ENCODE assay signal across 9 mouse cellular contexts in genomic region chr11:94990102-94990748, GRCm38 (mm10). TPM values are rescaled to one million over a fixed set of nuclear protein-coding genes. Genes with fewer than 3 reads are reported as not detected.
A peak's percentile ranks its signal among the peaks of the same experiment; 100 is the strongest.
DNase-seq lines count a peak whose midpoint lies in the region; ATAC-seq and TF ChIP-seq lines count a peak whose summit lies in the region.
"Had no signal": no experiment of that assay in that cellular context is flagged by ENCODE, and none has a peak within 500 bp of the region (broad histone marks: within the 10 kb centered on the region; RNA-seq: fewer than 3 reads in every experiment).

No protein-coding gene starts in this region.

- peaks cover 34% of the 10 kb centered on the region for H3K4me1 ChIP-seq in lung, embryonic 14.5 days (ENCODE audit: insufficient read depth)
- H3K4me1 ChIP-seq in embryonic facial prominence, embryonic 14.5 days (ENCODE audit: control insufficient read depth, insufficient read depth, low read length), result peaks cover 49% of the 10 kb centered on the region
- peaks cover 56% of the 10 kb centered on the region for H3K4me1 ChIP-seq in intestine, embryonic 16.5 days (ENCODE audit: control insufficient read depth, insufficient read depth, low read length)
- peaks cover 41% of the 10 kb centered on the region for H3K4me1 ChIP-seq in neural tube, embryonic 14.5 days (ENCODE audit: control insufficient read depth, insufficient read depth, low read length)

- ATAC-seq in lung, embryonic 14.5 days (ENCODE audit: insufficient read depth), result no peak
- no peak for ATAC-seq in embryonic facial prominence, embryonic 14.5 days (ENCODE audit: low read depth)
- no peak for ATAC-seq in intestine, embryonic 16.5 days
- no peak for ATAC-seq in neural tube, embryonic 14.5 days (ENCODE audit: low read depth)

- peak overlapping the region; percentile 99 for H3K4me2 ChIP-seq in lung, embryonic 14.5 days
- peak overlapping the region; percentile 96 for H3K4me2 ChIP-seq in embryonic facial prominence, embryonic 14.5 days (ENCODE audit: low read depth, low read length)
- peak overlapping the region; percentile 97 for H3K4me2 ChIP-seq in intestine, embryonic 16.5 days (ENCODE audit: low read depth, low read length)
- peak overlapping the region; percentile 100 for H3K4me2 ChIP-seq in neural tube, embryonic 14.5 days (ENCODE audit: low read depth, low read length)

- H3K27ac ChIP-seq in lung, embryonic 14.5 days (ENCODE audit: low read depth), result peak overlapping the region; percentile 96
- H3K27ac ChIP-seq in embryonic facial prominence, embryonic 14.5 days (replicated peaks; ENCODE audit: low read depth, low read length), result peak overlapping the region; percentile 94
- peak overlapping the region; percentile 95 for H3K27ac ChIP-seq in intestine, embryonic 16.5 days (ENCODE audit: low read length)
- H3K27ac ChIP-seq in neural tube, embryonic 14.5 days (ENCODE audit: low read depth, low read length), result peak overlapping the region; percentile 92

- H3K36me3 ChIP-seq in lung, embryonic 14.5 days (ENCODE audit: insufficient read depth), result peaks cover 6% of the 10 kb centered on the region; the same call in 1 of the 2 replicates
- no peaks in the 10 kb centered on the region for H3K36me3 ChIP-seq in embryonic facial prominence, embryonic 14.5 days (ENCODE audit: control insufficient read depth, insufficient read depth, low read length)
- no peaks in the 10 kb centered on the region for H3K36me3 ChIP-seq in intestine, embryonic 16.5 days (ENCODE audit: control insufficient read depth, insufficient read depth, low read length)
- no peaks in the 10 kb centered on the region for H3K36me3 ChIP-seq in neural tube, embryonic 14.5 days (ENCODE audit: control insufficient read depth, insufficient read depth, low read length)

- DNase-seq in lung, embryonic 14.5 days, result no peak
- no peak for DNase-seq in lung, postnatal 14 days
- no peak for DNase-seq in embryonic facial prominence, embryonic 14.5 days (ENCODE audit: low spot score)
- DNase-seq in gastrocnemius, adult 18-20 months (ENCODE audit: low spot score), result no peak
- DNase-seq in cerebellum, postnatal 4 days (ENCODE audit: low spot score in 2 of 2), result no peak
- no peak for DNase-seq in retina, postnatal 1 day

- TF ChIP-seq CTCF in lung, embryonic 14.5 days (IDR thresholded peaks at IDR 0.05; ENCODE audit: low read depth), result no peak

- H3K9ac ChIP-seq in lung, embryonic 14.5 days, result peak overlapping the region; percentile 87
- peak overlapping the region; percentile 92 for H3K9ac ChIP-seq in embryonic facial prominence, embryonic 14.5 days (ENCODE audit: low read depth, low read length)
- peak overlapping the region; percentile 89 for H3K9ac ChIP-seq in intestine, embryonic 16.5 days (ENCODE audit: low read depth, low read length)
- peak overlapping the region; percentile 5; the same call in 1 of the 2 replicates for H3K9ac ChIP-seq in neural tube, embryonic 14.5 days (replicated peaks; ENCODE audit: low read depth, low read length)

- 42% methylated on average over 6 of the region's 6 CpGs for WGBS in lung, embryonic 14.5 days
- 44% methylated on average over 6 of the region's 6 CpGs for WGBS in embryonic facial prominence, embryonic 14.5 days
- WGBS in intestine, embryonic 16.5 days, result 48% methylated on average over 6 of the region's 6 CpGs
- WGBS in neural tube, embryonic 14.5 days, result 46% methylated on average over 6 of the region's 6 CpGs

- H3K9me3 ChIP-seq in lung, embryonic 14.5 days (ENCODE audit: low read depth, low read length), result no peaks in the 10 kb centered on the region
- no peaks in the 10 kb centered on the region for H3K9me3 ChIP-seq in embryonic facial prominence, embryonic 14.5 days (ENCODE audit: control insufficient read depth, low read length)
- no peaks in the 10 kb centered on the region for H3K9me3 ChIP-seq in intestine, embryonic 16.5 days (ENCODE audit: control insufficient read depth, low read length)
- no peaks in the 10 kb centered on the region for H3K9me3 ChIP-seq in neural tube, embryonic 14.5 days (ENCODE audit: control insufficient read depth, low read length)

- H3K4me3 ChIP-seq in lung, embryonic 14.5 days (ENCODE audit: low read depth, low read length), result peak overlapping the region; percentile 89
- H3K4me3 ChIP-seq in embryonic facial prominence, embryonic 14.5 days (ENCODE audit: low read depth, low read length), result peak overlapping the region; percentile 91
- H3K4me3 ChIP-seq in intestine, embryonic 16.5 days (ENCODE audit: low read length), result peak overlapping the region; percentile 87
- peak overlapping the region; percentile 97 for H3K4me3 ChIP-seq in neural tube, embryonic 14.5 days (ENCODE audit: low read depth, low read length)

- no peaks in the 10 kb centered on the region for H3K27me3 ChIP-seq in lung, embryonic 14.5 days (ENCODE audit: insufficient read depth, low read length)
- no peaks in the 10 kb centered on the region for H3K27me3 ChIP-seq in embryonic facial prominence, embryonic 14.5 days (replicated peaks; ENCODE audit: control insufficient read depth, insufficient read depth, low read length)
- H3K27me3 ChIP-seq in intestine, embryonic 16.5 days (replicated peaks; ENCODE audit: control insufficient read depth, insufficient read depth, low read length), result no peaks in the 10 kb centered on the region
- peaks cover 4% of the 10 kb centered on the region; the same call in 1 of the 2 replicates for H3K27me3 ChIP-seq in neural tube, embryonic 14.5 days (ENCODE audit: control insufficient read depth, insufficient read depth, low read length)

RNA-seq across cellular contexts. Expression of gene Ppp1r9b, which starts 0.6 kb away (rescaled TPM):
- 13.0 and 14.3 TPM in 2 replicates for polyA plus RNA-seq in lung, embryonic 14.5 days (2014; fragmentation: Nextera tagmentation; extraction: Ambion mirVana)
- 16.0 and 16.1 TPM in 2 replicates for polyA plus RNA-seq in embryonic facial prominence, embryonic 14.5 days (2014; fragmentation: Nextera tagmentation; extraction: Ambion mirVana)
- 5.2 and 5.6 TPM in 2 replicates for polyA plus RNA-seq in intestine, embryonic 16.5 days (2015; fragmentation: Nextera tagmentation; extraction: Ambion mirVana)
- 27.7 and 29.8 TPM in 2 replicates for polyA plus RNA-seq in neural tube, embryonic 14.5 days (2014; fragmentation: Nextera tagmentation; extraction: Ambion mirVana)
- 10 to 100 TPM; 16.1 to 24.5 TPM for total RNA-seq in gastrocnemius, adult 18-20 months (2021)

RNA-seq across cellular contexts. Expression of gene Sgca, which starts 14.1 kb away (rescaled TPM):
- polyA plus RNA-seq in lung, embryonic 14.5 days (2014; fragmentation: Nextera tagmentation; extraction: Ambion mirVana), result 0.35 TPM in 1 of 2 replicates, not detected in the other
- 18.6 and 19.5 TPM in 2 replicates for polyA plus RNA-seq in embryonic facial prominence, embryonic 14.5 days (2014; fragmentation: Nextera tagmentation; extraction: Ambion mirVana)
- 0.26 and 0.36 TPM in 2 replicates for polyA plus RNA-seq in intestine, embryonic 16.5 days (2015; fragmentation: Nextera tagmentation; extraction: Ambion mirVana)
- not detected in 2 replicates for polyA plus RNA-seq in neural tube, embryonic 14.5 days (2014; fragmentation: Nextera tagmentation; extraction: Ambion mirVana)
- 100 to 1,000 TPM; 283 to 304 TPM for total RNA-seq in gastrocnemius, adult 18-20 months (2021)

RNA-seq across cellular contexts. Expression of gene Samd14, which starts 19.5 kb away (rescaled TPM):
- 22.7 and 24.5 TPM in 2 replicates for polyA plus RNA-seq in lung, embryonic 14.5 days (2014; fragmentation: Nextera tagmentation; extraction: Ambion mirVana)
- 21.9 and 29.0 TPM in 2 replicates for polyA plus RNA-seq in embryonic facial prominence, embryonic 14.5 days (2014; fragmentation: Nextera tagmentation; extraction: Ambion mirVana)
- 13.2 and 13.6 TPM in 2 replicates for polyA plus RNA-seq in intestine, embryonic 16.5 days (2015; fragmentation: Nextera tagmentation; extraction: Ambion mirVana)
- polyA plus RNA-seq in neural tube, embryonic 14.5 days (2014; fragmentation: Nextera tagmentation; extraction: Ambion mirVana), result 131 and 144 TPM in 2 replicates
- total RNA-seq in gastrocnemius, adult 18-20 months (2021), result under 1 TPM; 0.34 to 0.52 TPM

RNA-seq across cellular contexts. Expression of gene Hils1, which starts 22.8 kb away (rescaled TPM):
- polyA plus RNA-seq in lung, embryonic 14.5 days (2014; fragmentation: Nextera tagmentation; extraction: Ambion mirVana), result not detected in 2 replicates
- polyA plus RNA-seq in embryonic facial prominence, embryonic 14.5 days (2014; fragmentation: Nextera tagmentation; extraction: Ambion mirVana), result 0.25 and 0.61 TPM in 2 replicates
- polyA plus RNA-seq in intestine, embryonic 16.5 days (2015; fragmentation: Nextera tagmentation; extraction: Ambion mirVana), result not detected in 2 replicates
- not detected in 2 replicates for polyA plus RNA-seq in neural tube, embryonic 14.5 days (2014; fragmentation: Nextera tagmentation; extraction: Ambion mirVana)
- total RNA-seq in gastrocnemius, adult 18-20 months (2021), result not detected
- polyA plus RNA-seq: brain, embryonic 14.5 days had no signal

RNA-seq across cellular contexts. Expression of gene Pdk2, which starts 50.9 kb away (rescaled TPM):
- polyA plus RNA-seq in lung, embryonic 14.5 days (2014; fragmentation: Nextera tagmentation; extraction: Ambion mirVana), result 24.5 and 27.4 TPM in 2 replicates
- 37.8 and 41.6 TPM in 2 replicates for polyA plus RNA-seq in embryonic facial prominence, embryonic 14.5 days (2014; fragmentation: Nextera tagmentation; extraction: Ambion mirVana)
- 42.2 and 48.2 TPM in 2 replicates for polyA plus RNA-seq in intestine, embryonic 16.5 days (2015; fragmentation: Nextera tagmentation; extraction: Ambion mirVana)
- polyA plus RNA-seq in neural tube, embryonic 14.5 days (2014; fragmentation: Nextera tagmentation; extraction: Ambion mirVana), result 21.8 and 23.1 TPM in 2 replicates
- total RNA-seq in gastrocnemius, adult 18-20 months (2021), result 100 to 1,000 TPM; 514 to 515 TPM

Comparison
In these comparisons a context has a peak if more than half of its experiments do, and no peak if none do; other contexts are left out.
1. H3K9ac ChIP-seq: peak in every context shown above with its lines; median percentile 92 in embryonic facial prominence, embryonic 14.5 days; 89 in intestine, embryonic 16.5 days; 87 in lung, embryonic 14.5 days; 5 in neural tube, embryonic 14.5 days.
2. RNA of gene Sgca, which starts 14.1 kb away (polyA plus RNA-seq): 18.6 to 19.5 TPM in embryonic facial prominence, embryonic 14.5 days; 0.26 to 0.36 TPM in intestine, embryonic 16.5 days, 0.35 TPM in lung, embryonic 14.5 days and not detected in neural tube, embryonic 14.5 days; every median in the first group is over 10 times any median in the second.
3. Peak in every context shown above with its lines, with median percentiles within 50 percentile points of each other: H3K27ac ChIP-seq, H3K4me2 ChIP-seq and H3K4me3 ChIP-seq.